Mouse (Mus musculus): ENCODE measurements around the gene Crtc2. TPM values are rescaled to one million over a fixed set of nuclear protein-coding genes. Genes with fewer than 3 reads are reported as not detected.
"Not testable (repeated sequence)": the region's sequence is repeated elsewhere in the genome, so short reads cannot be mapped to it uniquely, and the experiment has no call there.

Crtc2 gene
- polyA plus RNA-seq, 1 experiment from 2014 or later, result 10.5 TPM

- Histone ChIP-seq H3K36me3 (replicated peaks; ENCODE audit: control insufficient read depth, insufficient read depth) (peaks cover 20% of the 10 kb centered on the region), H3K4me1 (replicated peaks; ENCODE audit: control insufficient read depth, insufficient read depth, low read length) (peaks cover 26% of the 10 kb centered on the region)
- not testable (repeated sequence) for H3K27me3 ChIP-seq (ENCODE audit: control insufficient read depth, insufficient read depth, low read length); H3K9ac ChIP-seq; H3K9me3 ChIP-seq (ENCODE audit: control insufficient read depth, low read length); ATAC-seq (ENCODE audit: low FRiP score); H3K4me2 ChIP-seq (replicated peaks); H3K4me3 ChIP-seq (replicated peaks; ENCODE audit: low read length); DNase-seq (ENCODE audit: low spot score); H3K27ac ChIP-seq
- WGBS, result 98% methylated on average over 8 of the region's 12 CpGs
Observed at GRCm38 (mm10) chr3:90251731-90252226, 2.2 kb upstream of the Crtc2 start.

DNA sequence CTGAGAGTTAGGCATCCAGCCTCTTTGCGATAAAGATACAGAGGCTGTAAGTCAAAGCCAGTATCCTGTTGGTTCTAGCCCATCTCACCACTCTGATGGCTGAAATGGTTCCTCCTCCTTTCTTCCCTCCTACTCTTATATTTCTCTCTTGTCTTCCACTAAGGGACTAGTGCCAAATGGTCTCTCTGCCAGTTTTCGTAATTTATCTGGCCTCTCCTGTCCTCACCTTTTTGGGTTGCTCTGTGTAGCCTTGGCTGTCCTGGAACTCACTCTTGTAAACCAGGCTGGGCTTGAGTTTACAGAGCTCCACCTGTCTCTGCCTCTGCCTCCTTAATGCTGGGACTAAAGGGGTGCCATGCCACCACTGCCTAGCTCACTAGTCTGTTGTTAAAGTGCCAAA, 1.3 kb upstream of the Crtc2 start:
- Histone ChIP-seq H3K36me3 (replicated peaks; ENCODE audit: control insufficient read depth, insufficient read depth) (peaks cover 27% of the 10 kb centered on the region), H3K4me1 (replicated peaks; ENCODE audit: control insufficient read depth, insufficient read depth, low read length) (peaks cover 23% of the 10 kb centered on the region)
- H3K4me3 ChIP-seq (replicated peaks; ENCODE audit: low read length); H3K27me3 ChIP-seq (ENCODE audit: control insufficient read depth, insufficient read depth, low read length); H3K4me2 ChIP-seq (replicated peaks); DNase-seq (ENCODE audit: low spot score); H3K9me3 ChIP-seq (ENCODE audit: control insufficient read depth, low read length); H3K27ac ChIP-seq; H3K9ac ChIP-seq; ATAC-seq (ENCODE audit: low FRiP score): not testable (repeated sequence)
- 84% methylated on average over 2 of the region's 2 CpGs for WGBS

DNA sequence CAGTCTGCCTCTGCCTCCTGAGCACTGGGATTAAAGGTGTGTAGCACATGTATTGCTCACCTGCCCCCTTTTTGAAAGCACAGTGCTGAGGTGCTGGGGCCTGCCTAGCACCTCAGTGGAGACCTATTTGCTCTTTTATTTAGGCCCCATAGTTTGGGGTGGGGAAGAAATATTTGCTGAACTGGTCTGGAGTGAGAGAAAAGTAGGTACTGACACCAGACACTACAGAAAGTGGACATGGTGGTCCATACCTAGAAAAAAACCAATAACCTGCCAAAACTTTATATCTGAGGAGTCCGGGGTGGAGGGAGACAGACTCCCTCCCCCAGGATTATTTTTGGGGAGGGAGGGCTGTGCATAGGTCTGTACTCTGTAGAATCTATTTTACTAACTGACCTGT, 789 bp upstream of the Crtc2 start:
- Histone ChIP-seq H3K36me3 (replicated peaks; ENCODE audit: control insufficient read depth, insufficient read depth) (peaks cover 32% of the 10 kb centered on the region), H3K4me1 (replicated peaks; ENCODE audit: control insufficient read depth, insufficient read depth, low read length) (peaks cover 23% of the 10 kb centered on the region), H3K27ac (0 out of 2 replicates have a peak overlapping the region, but pooled peaks have one; percentile 55), H3K4me2 (replicated peaks) (peak overlapping the region; percentile 90), H3K4me3 (replicated peaks; ENCODE audit: low read length) (peak overlapping the region; percentile 81; the same call in 1 of the 2 replicates), H3K9ac (peak overlapping the region; percentile 92; the same call in 1 of the 2 replicates)
- not testable (repeated sequence) for H3K9me3 ChIP-seq (ENCODE audit: control insufficient read depth, low read length); DNase-seq (ENCODE audit: low spot score); H3K27me3 ChIP-seq (ENCODE audit: control insufficient read depth, insufficient read depth, low read length)
- peak; percentile 0; the same call in 1 of the 2 replicates for ATAC-seq (ENCODE audit: low FRiP score)
- 95% methylated on average over 1 of the region's 1 CpGs for WGBS

GRCm38 (mm10) chr3:90254419-90255193, 643 bp downstream of the Crtc2 start:
- H3K4me1 ChIP-seq (replicated peaks; ENCODE audit: control insufficient read depth, insufficient read depth, low read length), result peaks cover 17% of the 10 kb centered on the region
- H3K4me2 ChIP-seq (replicated peaks), result peak overlapping the region; percentile 90
- H3K4me3 ChIP-seq (replicated peaks; ENCODE audit: low read length), result peak overlapping the region; percentile 81
- under 1% methylated on average over 37 of the region's 41 CpGs for WGBS
- H3K36me3 ChIP-seq (replicated peaks; ENCODE audit: control insufficient read depth, insufficient read depth), result peaks cover 44% of the 10 kb centered on the region
- H3K27ac ChIP-seq, result peak overlapping the region; percentile 52
- peak overlapping the region; percentile 92 for H3K9ac ChIP-seq
- DNase-seq (ENCODE audit: low spot score) (no peak), ATAC-seq (ENCODE audit: low FRiP score) (peak; percentile 59)
- H3K9me3 ChIP-seq (ENCODE audit: control insufficient read depth, low read length), result no peaks in the 10 kb centered on the region
- H3K27me3 ChIP-seq (ENCODE audit: control insufficient read depth, insufficient read depth, low read length), result no peaks in the 10 kb centered on the region

DNA sequence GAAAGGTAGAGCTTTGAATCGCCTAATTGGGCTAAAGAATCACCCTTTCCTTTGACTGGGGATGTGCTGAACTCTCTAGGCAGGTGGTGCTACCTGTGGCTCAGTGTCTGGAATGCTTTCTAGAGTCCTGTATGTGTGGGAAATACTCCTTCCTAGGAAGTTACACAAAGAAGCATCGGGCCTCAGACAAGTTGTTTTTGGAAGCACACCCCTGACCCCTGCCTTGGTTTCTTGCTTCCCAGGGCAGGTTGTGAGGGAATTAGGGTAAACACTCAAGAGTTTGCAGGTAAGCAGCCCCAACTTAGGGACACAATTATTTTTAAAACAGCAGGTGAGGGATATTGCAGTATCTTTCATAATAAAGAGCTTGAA, 1.2 kb downstream of the Crtc2 start:
- Histone ChIP-seq H3K9me3 (ENCODE audit: control insufficient read depth, low read length) (no peaks in the 10 kb centered on the region), H3K9ac (peak overlapping the region; percentile 92), H3K4me1 (replicated peaks; ENCODE audit: control insufficient read depth, insufficient read depth, low read length) (peaks cover 17% of the 10 kb centered on the region), H3K4me3 (replicated peaks; ENCODE audit: low read length) (peak overlapping the region; percentile 81), H3K4me2 (replicated peaks) (peak overlapping the region; percentile 90), H3K27ac (no peak overlapping the region), H3K27me3 (ENCODE audit: control insufficient read depth, insufficient read depth, low read length) (no peaks in the 10 kb centered on the region), H3K36me3 (replicated peaks; ENCODE audit: control insufficient read depth, insufficient read depth) (peaks cover 48% of the 10 kb centered on the region)
- 18% methylated on average over 2 of the region's 2 CpGs for WGBS
- DNase-seq (ENCODE audit: low spot score) (no peak), ATAC-seq (ENCODE audit: low FRiP score) (no peak)

GRCm38 (mm10) chr3:90255784-90256353, 1.9 kb downstream of the Crtc2 start:
- no peak for DNase-seq (ENCODE audit: low spot score)

GRCm38 (mm10) chr3:90256731-90257530, 3.0 kb downstream of the Crtc2 start:
- ATAC-seq (ENCODE audit: low FRiP score) (no peak), DNase-seq (ENCODE audit: low spot score) (no peak)
- H3K36me3 ChIP-seq (replicated peaks; ENCODE audit: control insufficient read depth, insufficient read depth), result peaks cover 50% of the 10 kb centered on the region
- no peak overlapping the region for H3K4me2 ChIP-seq (replicated peaks)
- 90% methylated on average over 19 of the region's 19 CpGs for WGBS
- H3K9ac ChIP-seq, result no peak overlapping the region
- H3K4me3 ChIP-seq (replicated peaks; ENCODE audit: low read length), result no peak overlapping the region
- H3K4me1 ChIP-seq (replicated peaks; ENCODE audit: control insufficient read depth, insufficient read depth, low read length), result peaks cover 17% of the 10 kb centered on the region
- no peaks in the 10 kb centered on the region for H3K27me3 ChIP-seq (ENCODE audit: control insufficient read depth, insufficient read depth, low read length)
- no peak overlapping the region for H3K27ac ChIP-seq
- H3K9me3 ChIP-seq (ENCODE audit: control insufficient read depth, low read length), result no peaks in the 10 kb centered on the region

More at GRCm38 (mm10) chr3:90255784-90256353, 1.9 kb downstream of the Crtc2 start:
- peak overlapping the region; percentile 81; the same call in 1 of the 2 replicates for H3K4me3 ChIP-seq (replicated peaks; ENCODE audit: low read length)
- H3K9ac ChIP-seq, result no peak overlapping the region
- no peaks in the 10 kb centered on the region for H3K9me3 ChIP-seq (ENCODE audit: control insufficient read depth, low read length)
- H3K27me3 ChIP-seq (ENCODE audit: control insufficient read depth, insufficient read depth, low read length), result no peaks in the 10 kb centered on the region
- H3K4me1 ChIP-seq (replicated peaks; ENCODE audit: control insufficient read depth, insufficient read depth, low read length), result peaks cover 17% of the 10 kb centered on the region
- H3K27ac ChIP-seq, result no peak overlapping the region
- peaks cover 49% of the 10 kb centered on the region for H3K36me3 ChIP-seq (replicated peaks; ENCODE audit: control insufficient read depth, insufficient read depth)
- peak overlapping the region; percentile 90 for H3K4me2 ChIP-seq (replicated peaks)
- 96% methylated on average over 14 of the region's 14 CpGs for WGBS
- ATAC-seq (ENCODE audit: low FRiP score), result no peak

GRCm38 (mm10) chr3:90258521-90258920, 4.6 kb downstream of the Crtc2 start:
- no peak for ATAC-seq (ENCODE audit: low FRiP score)
- Histone ChIP-seq H3K36me3 (replicated peaks; ENCODE audit: control insufficient read depth, insufficient read depth) (peaks cover 66% of the 10 kb centered on the region), H3K4me3 (replicated peaks; ENCODE audit: low read length) (no peak overlapping the region), H3K9ac (no peak overlapping the region), H3K4me2 (replicated peaks) (no peak overlapping the region), H3K27ac (no peak overlapping the region), H3K27me3 (ENCODE audit: control insufficient read depth, insufficient read depth, low read length) (no peaks in the 10 kb centered on the region), H3K9me3 (ENCODE audit: control insufficient read depth, low read length) (no peaks in the 10 kb centered on the region), H3K4me1 (replicated peaks; ENCODE audit: control insufficient read depth, insufficient read depth, low read length) (peaks cover 17% of the 10 kb centered on the region)
- WGBS, result 88% methylated on average over 4 of the region's 4 CpGs
- DNase-seq (ENCODE audit: low spot score), result no peak
